19 mouse cellular contexts compared by ENCODE assay signal in the genomic region with DNA sequence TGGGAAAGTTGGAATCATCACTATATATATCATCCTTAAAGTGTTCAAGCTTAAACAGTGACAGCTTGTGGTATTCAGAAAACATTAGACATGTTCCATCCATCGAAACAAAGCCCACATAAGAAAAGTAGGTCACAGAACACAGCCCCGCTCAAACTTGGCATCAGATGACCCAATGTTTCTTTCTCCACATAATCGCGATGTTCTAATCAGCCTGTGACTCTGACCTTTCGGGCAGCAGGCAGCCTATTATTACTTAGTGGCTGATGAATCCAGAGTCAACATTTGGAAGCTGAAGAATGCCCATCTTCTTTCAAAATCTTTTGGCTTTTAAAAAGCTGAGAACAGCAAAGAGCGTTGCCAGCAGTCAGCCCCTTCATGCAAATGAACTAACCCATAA.
DNase-seq lines count a peak whose midpoint lies in the region; ATAC-seq and TF ChIP-seq lines count a peak whose summit lies in the region.
"Had no signal": no experiment of that assay in that cellular context is flagged by ENCODE, and none has a peak within 500 bp of the region (broad histone marks: within the 10 kb centered on the region; RNA-seq: fewer than 3 reads in every experiment).

No protein-coding gene starts in this region.

- no peak overlapping the region for H3K4me3 ChIP-seq in forebrain, embryonic 16.5 days (replicated peaks; ENCODE audit: low read length)
- no peak overlapping the region for H3K4me3 ChIP-seq in forebrain, embryonic 15.5 days
- H3K4me3 ChIP-seq in lung, embryonic 14.5 days (ENCODE audit: low read depth, low read length): no peak overlapping the region
- H3K4me3 ChIP-seq: hindbrain, embryonic 10.5 days; liver, embryonic 13.5 days; midbrain, embryonic 10.5 days had no signal

- H3K4me1 ChIP-seq in forebrain, embryonic 16.5 days (replicated peaks; ENCODE audit: control insufficient read depth, insufficient read depth, low read length): peaks cover 3% of the 10 kb centered on the region; the same call in 1 of the 2 replicates
- peaks cover 3% of the 10 kb centered on the region; the same call in 1 of the 2 replicates for H3K4me1 ChIP-seq in forebrain, embryonic 15.5 days
- H3K4me1 ChIP-seq in lung, embryonic 14.5 days (ENCODE audit: insufficient read depth): peaks cover 3% of the 10 kb centered on the region; the same call in 1 of the 2 replicates
- H3K4me1 ChIP-seq: hindbrain, embryonic 10.5 days had no signal

- H3K27ac ChIP-seq in forebrain, embryonic 16.5 days (ENCODE audit: low read length): no peak overlapping the region
- no peak overlapping the region for H3K27ac ChIP-seq in forebrain, embryonic 15.5 days (replicated peaks)
- H3K27ac ChIP-seq in lung, embryonic 14.5 days (ENCODE audit: low read depth): no peak overlapping the region
- H3K27ac ChIP-seq: hindbrain, embryonic 10.5 days; liver, embryonic 13.5 days; macrophage; midbrain, embryonic 10.5 days had no signal

- WGBS in forebrain, embryonic 16.5 days: 41% methylated on average over 6 of the region's 6 CpGs
- WGBS in forebrain, embryonic 15.5 days: 38% methylated on average over 6 of the region's 6 CpGs
- WGBS in lung, embryonic 14.5 days: 36% methylated on average over 6 of the region's 6 CpGs

- H3K9me3 ChIP-seq in forebrain, embryonic 16.5 days (ENCODE audit: control insufficient read depth, low read length): no peaks in the 10 kb centered on the region
- H3K9me3 ChIP-seq in forebrain, embryonic 15.5 days: no peaks in the 10 kb centered on the region
- no peaks in the 10 kb centered on the region for H3K9me3 ChIP-seq in lung, embryonic 14.5 days (ENCODE audit: low read depth, low read length)
- H3K9me3 ChIP-seq: G1E; hindbrain, embryonic 10.5 days; liver, embryonic 13.5 days; midbrain, embryonic 10.5 days had no signal

- no peak overlapping the region for H3K9ac ChIP-seq in forebrain, embryonic 16.5 days (replicated peaks; ENCODE audit: low read depth, low read length)
- no peak overlapping the region for H3K9ac ChIP-seq in forebrain, embryonic 15.5 days (replicated peaks)
- no peak overlapping the region for H3K9ac ChIP-seq in lung, embryonic 14.5 days
- H3K9ac ChIP-seq: liver, embryonic 13.5 days had no signal

- DNase-seq in lung, embryonic 14.5 days: peak; percentile 48
- no peak for DNase-seq in lung, postnatal 36 days
- peak; percentile 81 for DNase-seq in Muller cell, postnatal 12 days (ENCODE audit: inconsistent ontology term)
- DNase-seq in brain, adult 2 months (ENCODE audit: low read depth, low spot score): peak; percentile 29
- no peak for DNase-seq in spleen, postnatal 14 days (ENCODE audit: low spot score in 2 of 2)
- no peak for DNase-seq in urinary bladder, postnatal 14 days (ENCODE audit: low spot score)
- DNase-seq: adrenal gland, postnatal 25 days; kidney, adult 8-10 months; kidney, postnatal 14 days; liver, embryonic 13.5 days; right cerebral cortex, adult 18-20 months; thymus, postnatal 36 days had no signal

- H3K4me2 ChIP-seq in forebrain, embryonic 16.5 days (ENCODE audit: low read length): no peak overlapping the region
- no peak overlapping the region for H3K4me2 ChIP-seq in forebrain, embryonic 15.5 days (replicated peaks)
- no peak overlapping the region for H3K4me2 ChIP-seq in lung, embryonic 14.5 days
- H3K4me2 ChIP-seq: liver, embryonic 13.5 days had no signal

- H3K27me3 ChIP-seq in forebrain, embryonic 16.5 days (replicated peaks; ENCODE audit: control insufficient read depth, insufficient read depth, low read length): no peaks in the 10 kb centered on the region
- H3K27me3 ChIP-seq in forebrain, embryonic 15.5 days: no peaks in the 10 kb centered on the region
- H3K27me3 ChIP-seq in lung, embryonic 14.5 days (ENCODE audit: insufficient read depth, low read length): no peaks in the 10 kb centered on the region
- H3K27me3 ChIP-seq: liver, embryonic 13.5 days had no signal

- ATAC-seq in forebrain, embryonic 16.5 days: 0 out of 2 replicates have a peak, but pooled peaks have one; percentile 18
- ATAC-seq in forebrain, embryonic 15.5 days (replicated peaks): no peak
- 0 out of 2 replicates have a peak, but pooled peaks have one; percentile 37 for ATAC-seq in lung, embryonic 14.5 days (ENCODE audit: insufficient read depth)
- ATAC-seq: inflammation-experienced regulatory T-cells, adult 6 months had no signal

- no peaks in the 10 kb centered on the region for H3K36me3 ChIP-seq in forebrain, embryonic 16.5 days (ENCODE audit: control insufficient read depth, insufficient read depth)
- no peaks in the 10 kb centered on the region for H3K36me3 ChIP-seq in forebrain, embryonic 15.5 days
- H3K36me3 ChIP-seq in lung, embryonic 14.5 days (ENCODE audit: insufficient read depth): no peaks in the 10 kb centered on the region
- H3K36me3 ChIP-seq: G1E; hindbrain, embryonic 10.5 days; liver, embryonic 13.5 days; midbrain, embryonic 10.5 days had no signal

- no peak for TF ChIP-seq CTCF in lung, embryonic 14.5 days (IDR thresholded peaks at IDR 0.05; ENCODE audit: low read depth)

Comparison
In these comparisons a context has a peak if more than half of its experiments do, and no peak if none do; other contexts are left out.
1. DNase-seq: peak in lung, embryonic 14.5 days (single experiment), Muller cell, postnatal 12 days (single experiment) and brain, adult 2 months (single experiment); none in lung, postnatal 36 days (single experiment), spleen, postnatal 14 days (0 of 2) and urinary bladder, postnatal 14 days (single experiment).